Mouse (Mus musculus): ENCODE results near the gene Kcnip2. TPM values are rescaled to one million over a fixed set of nuclear protein-coding genes. Genes with fewer than 3 reads are reported as not detected.

The Kcnip2 gene
- total RNA-seq, 2 experiments from 2014 or later, result 149 to 164 TPM

GRCm38 (mm10) chr19:45783933-45784576, 31.8 kb downstream of the Kcnip2 start:
- DNase-seq, result no peak
- intact Hi-C loops (cut with DNase I), result loop anchor here (2.0 kb wide), 1 partner anchor 35 kb away; the partner anchor contains the start of gene Npm3

- DNase-seq, result peak; percentile 97 to 98
- intact Hi-C loops (cut with DNase I), result loop anchor here (2.0 kb wide), 1 partner anchor 35 kb away; the partner anchor contains the start of gene Npm3
Measured at GRCm38 (mm10) chr19:45783181-45783932, 32.5 kb downstream of the Kcnip2 start, which contains the start of gene Mgea5. Mgea5 (minus strand) TSS chr19:45783837.

DNA sequence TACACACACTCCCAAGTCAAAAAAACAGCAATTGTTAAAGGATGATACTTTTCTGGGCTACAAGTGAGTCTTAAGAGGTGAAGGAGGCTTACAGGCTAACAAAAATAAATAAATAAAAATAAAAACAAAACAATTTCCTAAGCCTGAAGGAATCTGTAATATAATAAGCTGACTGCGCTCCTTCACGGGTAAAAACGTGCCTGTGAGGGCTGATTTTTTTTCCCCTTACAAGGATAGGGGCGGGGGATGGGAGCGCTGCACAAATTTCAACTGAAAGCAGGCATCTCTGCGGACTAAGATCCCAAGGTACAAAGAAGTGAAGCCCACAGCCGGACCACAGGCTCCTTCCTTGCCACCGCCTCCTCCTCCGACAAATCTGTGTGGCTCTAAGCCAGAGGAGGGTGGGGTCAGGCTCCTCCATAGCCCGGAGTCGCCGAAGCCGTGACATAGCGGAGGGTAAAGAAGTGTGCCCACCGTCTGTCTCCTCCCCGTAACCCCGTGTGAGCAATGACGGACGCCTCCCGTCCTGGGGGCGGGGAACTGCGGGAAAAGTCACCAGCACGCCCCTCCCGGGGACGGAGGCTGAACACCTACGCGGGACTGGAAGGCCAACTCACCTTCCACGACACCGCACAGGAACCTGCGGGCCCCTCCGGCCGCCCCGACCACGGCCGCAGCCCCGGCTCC, 33.4 kb downstream of the Kcnip2 start:
- DNase-seq, result peak; percentile 71 to 81
- intact Hi-C loops (cut with DNase I), result loop anchor here (2.0 kb wide), 1 partner anchor 34 kb away; the partner anchor contains the start of gene Npm3

GRCm38 (mm10) chr19:45781676-45782075, 34.2 kb downstream of the Kcnip2 start:
- no peak for DNase-seq
- intact Hi-C loops (cut with DNase I), result loop anchor here (2.0 kb wide), 1 partner anchor 33 kb away; the partner anchor contains the start of gene Npm3

GRCm38 (mm10) chr19:45780350-45780915, 35.4 kb downstream of the Kcnip2 start:
- intact Hi-C loops (cut with DNase I), result no loop called here
- DNase-seq, result no peak

DNA sequence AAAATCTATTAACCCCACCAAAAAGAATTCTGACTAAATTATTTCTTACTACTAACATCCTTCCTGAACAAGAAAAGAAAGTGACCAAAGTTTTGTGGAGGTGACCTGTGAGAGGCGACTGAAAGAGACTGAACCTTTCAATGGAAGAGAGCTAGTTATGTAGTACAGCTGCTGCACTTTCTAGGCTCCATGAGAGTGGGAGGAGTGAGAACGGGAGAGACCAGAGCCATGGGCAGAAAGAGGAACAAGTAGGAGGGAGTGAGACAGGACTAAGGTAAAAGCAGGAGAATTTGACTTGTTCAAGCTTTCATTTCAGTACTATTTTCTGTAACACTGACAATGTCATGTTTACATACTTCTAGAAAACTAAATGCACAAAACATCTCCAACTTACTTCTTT, 40.4 kb downstream of the Kcnip2 start:
- intact Hi-C loops (cut with DNase I), result no loop called here
- no peak for DNase-seq

DNA sequence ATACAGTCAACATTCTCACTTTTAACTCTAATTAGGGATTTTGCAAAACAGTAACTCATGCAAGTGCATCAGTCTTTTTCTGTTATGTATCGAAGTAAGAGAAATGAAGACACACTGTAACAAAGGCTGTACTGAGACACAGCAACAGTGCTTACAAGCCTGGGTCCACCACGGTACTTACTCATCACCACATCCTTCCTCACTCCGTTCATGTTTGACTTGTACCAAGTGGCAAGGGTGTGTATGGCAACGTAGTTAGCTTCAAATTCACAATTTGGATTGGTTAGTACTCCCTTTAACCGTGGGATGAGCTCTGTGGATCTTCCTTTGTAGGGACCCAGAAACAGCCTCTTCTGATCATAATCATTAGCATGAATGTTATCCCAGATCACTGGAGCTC, 44.4 kb downstream of the Kcnip2 start:
- DNase-seq, result no peak
- intact Hi-C loops (cut with DNase I), result no loop called here

DNA sequence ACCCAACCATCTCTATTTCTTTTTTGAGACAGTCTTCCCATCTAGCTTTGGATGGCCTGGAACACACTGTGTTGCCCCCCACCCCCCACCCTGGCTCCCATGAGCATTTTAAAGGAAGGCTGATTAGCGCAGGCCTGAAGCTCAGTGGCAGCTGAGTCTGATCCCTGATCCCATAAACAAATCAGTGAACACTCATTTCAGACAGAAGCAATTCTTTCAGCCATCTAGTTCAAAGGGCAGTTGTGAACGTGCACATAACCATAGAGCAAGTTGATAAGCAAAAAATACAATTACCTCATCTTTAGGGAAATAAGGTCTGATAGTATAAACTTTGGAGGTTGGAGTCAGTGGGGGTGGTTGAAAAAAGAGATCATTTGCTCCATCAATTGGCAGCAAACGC, 55.1 kb downstream of the Kcnip2 start:
- intact Hi-C loops (cut with DNase I), result no loop called here
- no peak for DNase-seq

- DNase-seq, result no peak
- intact Hi-C loops (cut with DNase I), result no loop called here
Measured at GRCm38 (mm10) chr19:45758671-45759070, 57.2 kb downstream of the Kcnip2 start.

DNA sequence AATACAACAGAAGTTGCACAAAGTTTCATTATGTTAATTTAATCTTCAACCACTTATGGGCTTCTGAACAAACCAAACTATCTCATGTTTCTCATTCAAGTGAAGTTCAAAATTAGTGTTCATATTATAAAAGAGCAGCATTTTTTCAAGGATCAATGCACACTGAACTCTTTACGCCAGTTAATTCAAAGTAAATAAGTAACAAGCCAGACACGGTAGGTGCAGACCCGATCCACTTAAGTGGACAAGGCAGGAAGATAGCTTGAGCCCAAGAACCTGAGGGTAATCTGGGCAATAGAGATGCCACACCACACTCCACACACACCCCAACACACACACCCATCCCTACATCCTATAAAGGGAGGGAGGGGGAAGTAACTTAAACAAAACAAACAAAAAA, 62.3 kb downstream of the Kcnip2 start:
- no peak for DNase-seq
- intact Hi-C loops (cut with DNase I), result no loop called here

DNA sequence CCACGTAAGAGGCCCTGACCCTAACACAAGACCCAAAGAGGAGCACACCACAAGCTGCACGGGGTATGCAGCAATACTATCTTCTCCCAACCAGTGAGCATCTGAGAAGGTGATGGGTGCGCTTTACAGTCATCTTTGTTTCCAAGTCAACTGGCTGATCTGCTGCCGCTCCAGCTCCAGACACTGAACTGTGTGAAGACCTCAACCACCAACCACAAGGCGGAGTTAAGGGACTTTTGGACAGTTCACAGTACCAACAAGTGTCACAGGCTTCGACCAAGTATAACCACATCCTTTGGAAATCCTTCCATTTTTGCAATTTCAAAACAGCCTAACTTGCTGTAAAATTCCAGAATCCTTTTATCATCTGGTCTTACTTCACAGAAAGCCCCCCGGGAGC, 64.0 kb downstream of the Kcnip2 start:
- no peak for DNase-seq
- intact Hi-C loops (cut with DNase I), result no loop called here

DNA sequence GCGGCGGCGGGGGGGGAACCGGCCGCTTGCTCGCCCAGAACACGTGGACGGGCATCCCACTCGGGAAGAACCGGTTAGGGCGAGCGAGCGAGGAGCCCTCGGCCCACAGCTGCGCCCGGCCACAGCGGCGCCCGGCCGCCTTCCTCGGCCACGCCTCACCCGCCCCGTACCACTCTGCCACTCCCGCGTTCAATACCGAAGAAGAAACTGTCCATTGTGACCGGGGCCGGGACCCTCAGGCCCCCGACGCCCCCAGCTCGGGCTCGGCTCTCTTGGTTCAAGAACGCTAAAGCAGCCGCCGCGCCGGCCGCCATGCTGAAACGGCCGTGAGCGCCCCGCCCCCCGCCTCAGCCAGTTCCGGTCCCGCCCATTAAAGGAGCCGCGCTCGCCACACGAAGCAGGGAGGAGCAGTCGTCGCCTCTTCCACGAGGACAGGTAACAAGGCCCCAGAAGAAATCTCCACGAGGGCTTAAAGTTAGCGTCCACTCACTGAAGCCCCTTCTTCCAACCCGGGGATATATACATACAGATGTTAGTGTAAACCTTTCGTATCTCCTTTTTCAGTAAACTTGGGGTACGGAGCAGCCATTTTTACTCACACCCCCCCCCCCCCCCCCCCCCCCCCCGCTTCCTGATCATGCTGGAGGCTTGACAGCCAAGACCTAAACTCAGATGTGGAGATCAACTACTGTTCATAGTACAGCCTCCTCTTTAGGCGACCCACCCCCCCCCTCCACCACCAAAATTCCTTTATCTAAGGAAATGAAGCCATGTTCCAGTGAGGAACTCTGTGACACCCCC, 66.4 kb downstream of the Kcnip2 start, which contains the start of gene Npm3:
Gene Npm3 (minus strand): TSS at position 349 of the 801 bp plus-strand sequence.
- peak; percentile 85 to 90 for DNase-seq
- intact Hi-C loops (cut with DNase I), result loop anchor here (2.0 to 5.0 kb wide), 2 partner anchors 33 to 92 kb away; partner anchors contain the start of gene Mgea5

DNA sequence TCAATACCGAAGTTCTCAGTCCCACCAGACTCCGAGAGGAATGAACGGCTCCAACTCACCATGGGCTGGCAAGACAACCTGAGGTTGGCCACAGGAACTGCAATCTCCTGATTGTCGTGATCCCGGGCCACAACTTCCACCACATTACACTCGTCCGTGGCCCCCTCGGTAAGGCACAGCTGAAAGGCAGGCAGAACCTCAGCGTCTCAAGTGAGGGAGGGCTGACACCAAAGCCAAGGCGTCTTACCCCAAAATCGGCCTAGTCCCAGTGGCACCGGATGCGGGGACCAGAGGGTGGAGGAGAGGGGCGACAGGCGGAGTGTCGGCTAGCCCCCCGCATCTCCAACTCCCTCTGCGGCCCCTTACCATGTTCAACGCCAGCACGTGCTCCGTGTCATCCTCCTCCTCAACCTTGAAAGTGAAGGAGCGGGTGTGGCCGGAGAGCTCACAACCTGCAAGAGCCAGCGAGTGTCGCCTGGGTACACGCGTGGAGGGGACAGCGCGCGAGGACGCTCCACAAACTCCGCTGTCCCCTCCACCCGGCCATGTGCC, 67.1 kb downstream of the Kcnip2 start:
- peak in 1 of 2 experiments; percentile 12 for DNase-seq
- intact Hi-C loops (cut with DNase I), result loop anchor here (2.0 to 5.0 kb wide), 2 partner anchors 34 to 91 kb away; partner anchors contain the start of gene Mgea5

GRCm38 (mm10) chr19:45748206-45748605, 67.7 kb downstream of the Kcnip2 start:
- DNase-seq, result no peak
- intact Hi-C loops (cut with DNase I), result loop anchor here (2.0 to 5.0 kb wide), 2 partner anchors 35 to 91 kb away; partner anchors contain the start of gene Mgea5

DNA sequence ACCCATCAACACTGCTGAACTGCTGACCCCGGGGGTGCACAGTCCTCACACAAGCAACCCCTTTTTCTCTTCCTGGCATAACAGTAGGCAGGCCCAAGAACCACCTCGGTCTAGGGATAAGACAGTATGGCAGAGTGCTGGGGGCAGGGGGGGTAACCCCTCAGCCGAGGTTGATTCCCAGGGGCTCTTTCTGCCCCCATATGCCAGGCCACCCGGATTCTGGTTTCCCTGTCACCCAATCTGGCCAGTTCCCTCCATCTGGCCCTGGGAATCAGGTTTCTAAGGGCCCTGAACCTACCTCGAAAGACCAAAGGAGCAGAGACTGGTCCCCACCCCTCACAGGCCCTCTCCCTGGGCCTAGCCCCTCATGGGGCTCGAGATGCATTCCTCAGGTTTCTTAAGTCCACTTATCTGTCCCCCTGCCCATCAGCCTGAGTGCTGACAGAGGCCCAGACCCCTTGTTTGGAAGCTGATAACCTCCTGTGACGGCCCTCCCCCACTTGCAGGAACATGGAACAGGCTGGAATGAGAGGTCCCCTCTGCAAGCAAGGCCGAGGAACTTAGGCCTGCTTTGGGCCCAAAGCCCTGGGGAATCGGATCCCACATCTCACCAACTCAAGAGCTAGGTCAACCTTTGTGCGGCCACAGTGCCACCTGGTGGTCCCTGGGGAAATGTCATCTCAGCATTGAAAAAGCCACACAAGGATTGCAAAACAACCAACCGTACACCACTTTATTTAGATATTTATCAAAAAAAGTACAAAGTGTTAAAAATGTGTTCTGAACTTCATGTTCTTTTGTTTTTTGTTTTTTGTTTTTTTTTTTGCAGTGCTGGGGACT, 68.6 kb downstream of the Kcnip2 start:
- intact Hi-C loops (cut with DNase I), result loop anchor here (2.0 to 5.0 kb wide), 2 partner anchors 90 to 526 kb away; no protein-coding TSS in a partner anchor

DNA sequence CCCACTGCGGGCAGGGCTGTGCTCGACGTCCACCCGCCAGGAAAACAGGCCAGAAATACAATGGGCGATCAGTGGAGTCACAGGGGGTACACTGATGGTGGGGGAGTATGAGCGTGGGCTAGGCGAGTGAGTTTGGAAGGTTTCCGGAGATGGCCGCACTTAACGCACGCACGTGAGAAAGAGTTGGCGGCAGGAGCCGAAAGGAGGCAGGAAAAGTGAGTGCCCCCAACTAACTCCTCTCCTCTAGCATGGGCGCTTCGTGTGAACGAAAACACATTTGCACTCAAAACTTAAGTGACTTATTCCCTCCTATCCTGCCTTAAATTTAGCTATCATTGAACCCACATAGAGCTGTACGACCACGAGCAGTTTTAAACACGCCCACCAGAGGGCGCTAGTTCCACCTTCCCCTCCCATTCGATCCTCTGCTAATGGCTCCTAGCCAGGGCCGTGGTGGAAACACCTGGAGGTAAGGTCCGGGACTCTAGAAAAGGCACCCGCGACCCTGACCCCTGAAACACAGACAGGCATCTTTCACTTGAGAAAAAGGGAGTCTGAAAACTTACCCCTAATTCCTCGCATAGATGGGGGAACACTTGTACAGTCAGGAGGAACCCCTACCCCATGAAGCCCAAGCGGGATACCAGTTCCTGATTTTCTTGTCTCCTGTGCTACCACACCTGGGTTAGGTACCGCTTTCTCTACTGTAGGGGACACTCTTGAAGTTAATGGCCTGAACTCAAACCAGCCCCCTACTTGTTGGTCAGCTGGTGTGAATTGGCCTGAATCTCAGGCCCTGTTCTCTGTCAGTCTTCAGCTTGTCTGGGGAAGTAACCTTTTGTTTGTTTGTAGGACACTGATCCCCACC, 69.5 kb downstream of the Kcnip2 start:
- intact Hi-C loops (cut with DNase I), result loop anchor here (1.0 to 5.0 kb wide), 3 partner anchors 89 to 526 kb away; no protein-coding TSS in a partner anchor
- DNase-seq, result peak; percentile 83 to 84

More for the DNA sequence above, 68.6 kb downstream of the Kcnip2 start:
- DNase-seq, result peak; percentile 83 to 90
